Mouse (Mus musculus) kidney, postnatal 0 days (tissue): ENCODE measurements at regions not wholly inside any gene's neighbourhood (a gene's known extent, or its start where the extent isn't known, plus 50 kb on each side); places are given as distances from the start of the nearest gene placed in this dataset.

Experiments
- ATAC-seq: fragments of 200-750 bp; cut with Nextera tagmentation; replicated peaks from 2 replicates; pipeline ENCODE4 v1.8.0; 2017; ENCODE audit warnings: low read depth, moderate number of reproducible peaks, moderate TSS enrichment, moderate library complexity; ENCODE audit not compliant: low FRiP score
- DNase-seq: peaks from one replicate; pipeline ENCODE4 v3.0.0-alpha.2; 2016; ENCODE audit warnings: low spot score
- H3K27ac ChIP-seq: fragments of 300-500 bp; sonication (generic); 2 replicates; pipeline ENCODE4 v1.5.1; 2014; ENCODE audit warnings: mild to moderate bottlenecking
- H3K27me3 ChIP-seq: fragments of 300-500 bp; sonication (generic); 2 replicates; pipeline ENCODE4 v1.6.1; 2014; ENCODE audit warnings: low read length, mixed read lengths; ENCODE audit not compliant: insufficient read depth
- H3K36me3 ChIP-seq: fragments of 300-500 bp; sonication (generic); 2 replicates; pipeline ENCODE4 v1.6.1; 2014; ENCODE audit warnings: low read length, mixed read lengths; ENCODE audit not compliant: insufficient read depth
- H3K4me1 ChIP-seq: fragments of 300-500 bp; sonication (generic); replicated peaks from 2 replicates; pipeline ENCODE4 v1.6.1; 2014; ENCODE audit warnings: antibody characterized with exemption, low read length, mixed read lengths; ENCODE audit not compliant: insufficient read depth
- H3K4me2 ChIP-seq: fragments of 300-500 bp; sonication (generic); 2 replicates; pipeline ENCODE4 v1.6.1; 2014; ENCODE audit warnings: mild to moderate bottlenecking, low read length, moderate library complexity, mixed read lengths
- H3K4me3 ChIP-seq: fragments of 300-500 bp; sonication (generic); replicated peaks from 2 replicates; pipeline ENCODE4 v1.5.1; 2014; ENCODE audit warnings: low read depth, low read length
- H3K9ac ChIP-seq: fragments of 300-500 bp; sonication (generic); 2 replicates; pipeline ENCODE4 v1.6.1; 2014; ENCODE audit warnings: low read depth, low read length
- H3K9me3 ChIP-seq: fragments of 300-500 bp; sonication (generic); replicated peaks from 2 replicates; pipeline ENCODE4 v1.6.1; 2016; ENCODE audit warnings: low read length, inconsistent platforms, mixed read lengths
- CTCF ChIP-seq: IDR thresholded peaks from 2 replicates; pipeline ENCODE4 v1.5.1; 2016; ENCODE audit warnings: antibody characterized with exemption, low read depth, mild to moderate bottlenecking, moderate library complexity
- WGBS: fragments of 180-500 bp; shearing (Covaris S2); extraction: QIAGEN DNeasy Blood & Tissue Kit; methylation state at CpG from one replicate; pipeline ENCODE4 v1.1.7; 2014; 5-methylcytosine and 5-hydroxymethylcytosine counted together

GRCm38 (mm10) chr4:62912891-62913290 lies 52.5 kb upstream of the Zfp618 start:
- H3K9ac ChIP-seq = no peak overlapping the region
- no peaks in the 10 kb centered on the region for H3K9me3 ChIP-seq
- no peak overlapping the region for H3K27ac ChIP-seq
- no peak overlapping the region for H3K4me2 ChIP-seq
- no peaks in the 10 kb centered on the region for H3K36me3 ChIP-seq
- H3K27me3 ChIP-seq = no peaks in the 10 kb centered on the region
- ATAC-seq (no peak), DNase-seq (no peak)
- H3K4me1 ChIP-seq = no peaks in the 10 kb centered on the region
- 75% methylated on average over 4 of the region's 4 CpGs for WGBS
- no peak for TF ChIP-seq CTCF
- no peak overlapping the region for H3K4me3 ChIP-seq
